Mouse (Mus musculus) MEL (cell line): ENCODE measurements around the gene Lonp1. TPM values are rescaled to one million over a fixed set of nuclear protein-coding genes. Genes with fewer than 3 reads are reported as not detected.
A peak's percentile ranks its signal among the peaks of the same experiment; 100 is the strongest.
"Not testable (repeated sequence)": the region's sequence is repeated elsewhere in the genome, so short reads cannot be mapped to it uniquely, and the experiment has no call there.

Source experiments
- DNase-seq: peaks from one replicate; pipeline ENCODE4 v3.0.0; 2011; ENCODE audit warnings: low read depth, low spot score
- H3K27ac ChIP-seq: 2 replicates; pipeline ENCODE4 v1.5.1; 2012; ENCODE audit warnings: low read depth, mild to moderate bottlenecking, control low read depth, low read length, moderate library complexity; ENCODE audit not compliant: control insufficient read depth
- H3K27me3 ChIP-seq, 2 experiments: fragments of 150-350 bp in 1 of 2; sonication (generic) in 1 of 2; 2 replicates each; pipeline ENCODE4 v1.6.1; 2012; ENCODE audit warnings: low read length in 2 of 2, mild to moderate bottlenecking in 2 of 2, improper control_type of control experiment in 1 of 2, moderate library complexity in 1 of 2; ENCODE audit not compliant: insufficient read depth in 2 of 2, control insufficient read depth in 1 of 2
- H3K36me3 ChIP-seq, 2 experiments: 2 replicates each; pipeline ENCODE4 v1.6.1; 2012 to 2014; ENCODE audit warnings: low read length in 2 of 2, improper control_type of control experiment in 1 of 2, inconsistent platforms in 1 of 2, mild to moderate bottlenecking in 1 of 2; ENCODE audit not compliant: insufficient read depth in 2 of 2, control insufficient read depth in 1 of 2
- H3K4me1 ChIP-seq, 2 experiments: fragments of 150-350 bp in 1 of 2; sonication (generic) in 1 of 2; 2 replicates each; pipeline ENCODE4 v1.6.1; 2012; ENCODE audit warnings: low read length in 2 of 2, improper control_type of control experiment in 1 of 2, mild to moderate bottlenecking in 1 of 2; ENCODE audit not compliant: insufficient read depth in 2 of 2, control insufficient read depth in 1 of 2
- H3K4me3 ChIP-seq, 2 experiments: fragments of 150-350 bp in 1 of 2; sonication (generic) in 1 of 2; 2 replicates each; pipeline ENCODE4 v1.5.1; 2012; ENCODE audit warnings: low read depth in 2 of 2, low read length in 2 of 2, mild to moderate bottlenecking in 2 of 2, moderate library complexity in 2 of 2, control low read depth in 1 of 2, improper control_type of control experiment in 1 of 2; ENCODE audit not compliant: control insufficient read depth in 1 of 2, insufficient read depth in 1 of 2
- H3K79me2 ChIP-seq: 2 replicates; pipeline ENCODE4 v1.6.1; 2012; ENCODE audit warnings: mild to moderate bottlenecking, low read length, moderate library complexity; ENCODE audit not compliant: control insufficient read depth, poor library complexity, insufficient read depth
- H3K9ac ChIP-seq: 2 replicates; pipeline ENCODE4 v1.6.1; 2012; ENCODE audit warnings: low read depth, mild to moderate bottlenecking, control low read depth, low read length, moderate library complexity; ENCODE audit not compliant: control insufficient read depth, poor library complexity, severe bottlenecking
- H3K9me3 ChIP-seq: fragments of 150-350 bp; sonication (generic); replicated peaks from 2 replicates; pipeline ENCODE4 v1.6.1; 2012; ENCODE audit warnings: mild to moderate bottlenecking, low read length, improper control_type of control experiment, moderate library complexity; ENCODE audit not compliant: insufficient read depth
- BHLHE40 ChIP-seq: IDR thresholded peaks from 2 replicates; pipeline ENCODE4 v1.6.1; 2012; ENCODE audit warnings: low read depth, mild to moderate bottlenecking, inconsistent platforms, low read length, improper control_type of control experiment, borderline replicate concordance
- ELF1 ChIP-seq: IDR thresholded peaks from 2 replicates; pipeline ENCODE4 v1.6.1; 2014; ENCODE audit warnings: low read depth, mild to moderate bottlenecking, inconsistent platforms, low read length, improper control_type of control experiment, moderate library complexity
- EP300 ChIP-seq, 2 experiments: IDR thresholded peaks; 2 replicates each; pipeline ENCODE4 v1.6.1; 2011; ENCODE audit warnings: improper control_type of control experiment in 2 of 2, low read length in 2 of 2, low read depth in 1 of 2, mild to moderate bottlenecking in 1 of 2
- ETS1 ChIP-seq: IDR thresholded peaks from 2 replicates; pipeline ENCODE4 v1.6.1; 2012; ENCODE audit warnings: low read depth, mild to moderate bottlenecking, inconsistent platforms, low read length, improper control_type of control experiment, moderate library complexity
- GABPA ChIP-seq: IDR thresholded peaks from 2 replicates; pipeline ENCODE4 v1.6.1; 2012; ENCODE audit warnings: low read depth, mild to moderate bottlenecking, inconsistent platforms, low read length, improper control_type of control experiment, moderate library complexity
- HCFC1 ChIP-seq: IDR thresholded peaks from 2 replicates; pipeline ENCODE4 v1.6.1; 2012; ENCODE audit warnings: low read depth, mild to moderate bottlenecking, inconsistent platforms, low read length, improper control_type of control experiment, moderate library complexity
- JUND ChIP-seq: IDR thresholded peaks from 2 replicates; pipeline ENCODE4 v1.6.1; 2011; ENCODE audit warnings: low read depth, mild to moderate bottlenecking, improper control_type of control experiment, low read length
- MAX ChIP-seq: IDR thresholded peaks from 2 replicates; pipeline ENCODE4 v1.6.1; 2011; ENCODE audit warnings: low read length, improper control_type of control experiment
- MAZ ChIP-seq: IDR thresholded peaks from 2 replicates; pipeline ENCODE4 v1.6.1; 2012; ENCODE audit warnings: low read depth, mild to moderate bottlenecking, inconsistent platforms, low read length, improper control_type of control experiment
- MXI1 ChIP-seq: IDR thresholded peaks from 2 replicates; pipeline ENCODE4 v1.6.1; 2011; ENCODE audit warnings: mild to moderate bottlenecking, low read depth, low read length, improper control_type of control experiment
- MYB ChIP-seq: IDR thresholded peaks from 2 replicates; pipeline ENCODE4 v1.6.1; 2011; ENCODE audit warnings: mild to moderate bottlenecking, low read depth, low read length, improper control_type of control experiment
- MYC ChIP-seq: IDR thresholded peaks from 2 replicates; pipeline ENCODE4 v1.6.1; 2011; ENCODE audit warnings: low read depth, mild to moderate bottlenecking, low read length, improper control_type of control experiment, moderate library complexity
- NELFE ChIP-seq: IDR thresholded peaks from 2 replicates; pipeline ENCODE4 v1.6.1; 2011; ENCODE audit warnings: low read depth, low read length, improper control_type of control experiment
- NRF1 ChIP-seq: IDR thresholded peaks from 2 replicates; pipeline ENCODE4 v1.6.1; 2014; ENCODE audit warnings: low read depth, mild to moderate bottlenecking, inconsistent platforms, low read length, improper control_type of control experiment, moderate library complexity; ENCODE audit not compliant: poor library complexity, insufficient read depth, severe bottlenecking
- POLR2A ChIP-seq, 2 experiments: IDR thresholded peaks; 2 replicates each; pipeline ENCODE4 v1.6.1; 2011 to 2012; ENCODE audit warnings: low read length in 2 of 2, mild to moderate bottlenecking in 2 of 2, control low read depth in 1 of 2, improper control_type of control experiment in 1 of 2, low read depth in 1 of 2, moderate library complexity in 1 of 2; ENCODE audit not compliant: control insufficient read depth in 1 of 2, insufficient read depth in 1 of 2, poor library complexity in 1 of 2
- SIN3A ChIP-seq: IDR thresholded peaks from 2 replicates; pipeline ENCODE4 v1.6.1; 2012; ENCODE audit warnings: low read length, improper control_type of control experiment, inconsistent platforms
- TBP ChIP-seq: IDR thresholded peaks from 2 replicates; pipeline ENCODE4 v1.8.0; 2011; ENCODE audit warnings: low read depth, low read length, improper control_type of control experiment
- TCF12 ChIP-seq: IDR thresholded peaks from 2 replicates; pipeline ENCODE4 v1.6.1; 2014; ENCODE audit warnings: low read depth, mild to moderate bottlenecking, inconsistent platforms, low read length, improper control_type of control experiment, moderate library complexity
- USF1 ChIP-seq: IDR thresholded peaks from 2 replicates; pipeline ENCODE4 v1.6.1; 2014; ENCODE audit warnings: low read depth, mild to moderate bottlenecking, inconsistent platforms, low read length, improper control_type of control experiment, moderate library complexity
- USF2 ChIP-seq, 2 experiments: IDR thresholded peaks; 2 replicates each; pipeline ENCODE4 v1.6.1; 2011 to 2012; ENCODE audit warnings: improper control_type of control experiment in 2 of 2, low read length in 2 of 2, borderline replicate concordance in 1 of 2, inconsistent platforms in 1 of 2, low read depth in 1 of 2, mild to moderate bottlenecking in 1 of 2; ENCODE audit not compliant: insufficient read depth in 1 of 2
- ZNF384 ChIP-seq: IDR thresholded peaks from 2 replicates; pipeline ENCODE4 v1.6.1; 2012; ENCODE audit warnings: low read depth, mild to moderate bottlenecking, inconsistent platforms, low read length, improper control_type of control experiment
- polyA plus RNA-seq, 2 experiments: library from polyadenylated mRNA; stranded (reverse) in 1 of 2; unstranded in 1 of 2; fragments of >175 nt in 1 of 2; fragments of >200 nt in 1 of 2; gene quantifications; 2 replicates each; pipeline versions ENCODE4 v1.2.1 to v1.2.4; 2012; ENCODE audit warnings: low replicate concordance in 2 of 2, low read depth in 1 of 2; ENCODE audit not compliant: insufficient read length in 2 of 2, insufficient read depth in 1 of 2, missing spikeins in 1 of 2
- total RNA-seq: library from RNA; depleted of rRNA; stranded (reverse); fragments of 300-350 nt; gene quantifications from 2 replicates; pipeline ENCODE4 v1.2.3, GENCODE M21; 2012

Lonp1 gene
- total and polyA plus RNA-seq, 3 experiments: 162 to 296 (median 197) TPM

DNA sequence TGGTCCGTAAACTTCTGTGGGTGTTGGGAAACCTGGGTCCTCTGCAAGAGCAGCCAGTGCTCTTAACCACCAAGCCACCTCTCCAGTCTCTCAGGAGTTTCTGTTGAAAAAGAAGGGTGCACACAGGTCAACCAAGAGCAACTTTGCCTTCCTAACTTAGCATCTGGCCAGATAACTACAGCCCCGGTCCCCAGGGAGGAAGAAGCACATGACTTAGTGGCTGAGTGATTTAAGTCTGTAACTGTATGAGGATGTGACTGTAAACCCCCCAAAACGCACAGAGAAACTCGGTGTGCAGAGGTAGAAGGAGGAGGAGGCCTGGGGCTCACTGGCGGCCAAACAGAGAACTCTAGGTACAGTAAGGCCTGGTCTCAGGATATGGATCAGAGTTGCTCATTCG, 7.3 kb upstream of the Lonp1 start:
- no peak for DNase-seq
- Histone ChIP-seq H3K9ac (no peak overlapping the region), H3K9me3 (no peaks in the 10 kb centered on the region), H3K27me3 (peaks cover 0 to 7% of the 10 kb centered on the region in 2 experiments; a peak in 2 of 4 replicates), H3K36me3 (peaks cover 0 to 2% of the 10 kb centered on the region in 2 experiments; a peak in 2 of 4 replicates), H3K4me3 (no peak overlapping the region), H3K4me1 (peaks cover 2 to 11% of the 10 kb centered on the region in 2 experiments; a peak in 3 of 4 replicates), H3K27ac (no peak overlapping the region), H3K79me2 (peaks cover 7% of the 10 kb centered on the region)
- no peak for TF ChIP-seq ELF1

GRCm38 (mm10) chr17:56631807-56632206, 5.1 kb upstream of the Lonp1 start:
- H3K27ac ChIP-seq: no peak overlapping the region
- no peak for DNase-seq
- H3K79me2 ChIP-seq: peaks cover 7% of the 10 kb centered on the region
- TF ChIP-seq MAZ: no peak
- no peak for TF ChIP-seq TCF12
- TF ChIP-seq GABPA: no peak
- TF ChIP-seq NELFE: no peak
- no peak for TF ChIP-seq ETS1
- no peak for TF ChIP-seq BHLHE40
- no peak for TF ChIP-seq USF2 (IDR thresholded peaks at IDR 0.05; ENCODE audit: borderline replicate concordance in 1 of 2, insufficient read depth in 1 of 2, low read depth in 1 of 2, low read length in 2 of 2)
- TF ChIP-seq ZNF384: no peak
- H3K4me1 ChIP-seq: peaks cover 2 to 20% of the 10 kb centered on the region in 2 experiments; a peak in 3 of 4 replicates
- no peaks in the 10 kb centered on the region for H3K9me3 ChIP-seq
- H3K27me3 ChIP-seq: no peaks in the 10 kb centered on the region; a peak in 1 of 4 replicates
- no peak overlapping the region for H3K9ac ChIP-seq
- no peak overlapping the region for H3K4me3 ChIP-seq
- H3K36me3 ChIP-seq: peaks cover 0 to 2% of the 10 kb centered on the region in 2 experiments; a peak in 2 of 4 replicates

GRCm38 (mm10) chr17:56629800-56630781, 3.4 kb upstream of the Lonp1 start:
- peak overlapping the region; percentile 77 for H3K27ac ChIP-seq
- H3K4me1 ChIP-seq: peaks cover 2 to 22% of the 10 kb centered on the region in 2 experiments; a peak in 3 of 4 replicates
- H3K27me3 ChIP-seq, H3K36me3 ChIP-seq, H3K9me3 ChIP-seq: not testable (repeated sequence)
- TF ChIP-seq MAX (peak; percentile 73), TBP (peak; percentile 68), ETS1 (peak; percentile 89), POLR2A (IDR thresholded peaks at IDR 0.05; ENCODE audit: control insufficient read depth in 1 of 2, insufficient read depth in 1 of 2, low read depth in 1 of 2, low read length in 2 of 2, poor library complexity in 1 of 2) (peak in 1 of 2 experiments; percentile 61; a peak in 1 of 4 replicates), USF1 (0 out of 2 replicates have a peak, but pooled peaks have one; percentile 5), MYB (peak; percentile 60), SIN3A (peak; percentile 92), JUND (peak; percentile 87; the same call in 1 of the 2 replicates), NRF1 (peak; percentile 56), MXI1 (peak; percentile 85), MYC (peak; percentile 68), EP300 (IDR thresholded peaks at IDR 0.05; ENCODE audit: low read depth in 1 of 2, low read length in 2 of 2) (0 out of 4 replicates have a peak, but pooled peaks of 1 of the 2 experiments have one; percentile 33), MAZ (peak; percentile 82), ELF1 (peak; percentile 67; the same call in 1 of the 2 replicates), NELFE (peak; percentile 54), HCFC1 (peak; percentile 79)
- peak overlapping the region; percentile 88 for H3K9ac ChIP-seq
- H3K79me2 ChIP-seq: peaks cover 18% of the 10 kb centered on the region
- H3K4me3 ChIP-seq: peak overlapping the region; percentile 79 to 97
- DNase-seq: peak; percentile 88
